Mouse (Mus musculus) right cerebral cortex, postnatal 4 days (tissue): Measurements from ENCODE around the gene Gm29427.
"Not testable (repeated sequence)": the region's sequence is repeated elsewhere in the genome, so short reads cannot be mapped to it uniquely, and the experiment has no call there.

Experiments
- DNase-seq: peaks from one replicate; pipeline ENCODE4 v3.0.0-alpha.2; 2022

The Gm29427 gene

GRCm38 (mm10) chr1:130731741-130732337 is 16.2 kb upstream of the Gm29427 start, which contains the start of gene AA986860:
Gene AA986860 (plus strand): TSS chr1:130731976.
- no peak for DNase-seq

GRCm38 (mm10) chr1:130729153-130729552 is 13.6 kb upstream of the Gm29427 start, which contains the start of gene Pfkfb2:
Gene Pfkfb2 (minus strand): TSS chr1:130729253.
- no peak for DNase-seq

- no peak for DNase-seq
Measured at GRCm38 (mm10) chr1:130728708-130729107, 13.1 kb upstream of the Gm29427 start.

- DNase-seq: no peak
Measured at GRCm38 (mm10) chr1:130728070-130728469, 12.5 kb upstream of the Gm29427 start.

- no peak for DNase-seq
Measured at GRCm38 (mm10) chr1:130726396-130726795, 10.8 kb upstream of the Gm29427 start.

- DNase-seq: no peak
Measured at GRCm38 (mm10) chr1:130724206-130724605, 8.6 kb upstream of the Gm29427 start.

- DNase-seq: peak; percentile 92
Measured at GRCm38 (mm10) chr1:130717291-130717871, 1.8 kb upstream of the Gm29427 start, which contains the start of gene Yod1. Gene Yod1 (plus strand): TSS chr1:130717327.

GRCm38 (mm10) chr1:130716513-130717290 is 1.1 kb upstream of the Gm29427 start:
- peak; percentile 26 for DNase-seq

GRCm38 (mm10) chr1:130716218-130716512 is 566 bp upstream of the Gm29427 start:
- no peak for DNase-seq

GRCm38 (mm10) chr1:130714046-130714445 is 1.6 kb downstream of the Gm29427 start:
- DNase-seq: no peak

- no peak for DNase-seq
Measured at GRCm38 (mm10) chr1:130710283-130711080, 5.1 kb downstream of the Gm29427 start.

GRCm38 (mm10) chr1:130703613-130704012 is 12.0 kb downstream of the Gm29427 start:
- DNase-seq: no peak

- no peak for DNase-seq
Measured at GRCm38 (mm10) chr1:130701976-130702375, 13.6 kb downstream of the Gm29427 start.

- peak; percentile 28 for DNase-seq
Measured at GRCm38 (mm10) chr1:130699937-130700633, 15.5 kb downstream of the Gm29427 start.

- DNase-seq: no peak
Measured at GRCm38 (mm10) chr1:130698601-130699000, 17.0 kb downstream of the Gm29427 start.

- no peak for DNase-seq
Measured at GRCm38 (mm10) chr1:130683905-130684304, 31.7 kb downstream of the Gm29427 start.

- no peak for DNase-seq
Measured at GRCm38 (mm10) chr1:130681656-130682413, 33.8 kb downstream of the Gm29427 start.

- DNase-seq: no peak
Measured at GRCm38 (mm10) chr1:130681075-130681474, 34.5 kb downstream of the Gm29427 start.

GRCm38 (mm10) chr1:130678551-130678950 is 37.0 kb downstream of the Gm29427 start:
- no peak for DNase-seq

GRCm38 (mm10) chr1:130663576-130663975 is 52.0 kb downstream of the Gm29427 start:
- not testable (repeated sequence) for DNase-seq

GRCm38 (mm10) chr1:130661454-130661853 is 54.1 kb downstream of the Gm29427 start, which contains the start of gene C4bp:
Gene C4bp (minus strand): TSS chr1:130661632.
- no peak for DNase-seq

- DNase-seq: not testable (repeated sequence)
Measured at GRCm38 (mm10) chr1:130659641-130660040, 56.0 kb downstream of the Gm29427 start.
